Mouse (Mus musculus) testis, adult 2 months (tissue): ENCODE measurements around the gene Lingo1. TPM values are rescaled to one million over a fixed set of nuclear protein-coding genes. Genes with fewer than 3 reads are reported as not detected.
A peak's percentile ranks its signal among the peaks of the same experiment; 100 is the strongest.

Experiments
- H3K27ac ChIP-seq: fragments of 200-500 bp; 2 replicates; pipeline ENCODE4 v1.5.1; 2012; ENCODE audit warnings: low read depth, low read length; ENCODE audit not compliant: control insufficient read depth, insufficient read depth
- H3K27me3 ChIP-seq: fragments of 200-500 bp; 2 replicates; pipeline ENCODE4 v1.6.1; 2012; ENCODE audit warnings: mild to moderate bottlenecking, low read length, moderate library complexity; ENCODE audit not compliant: control insufficient read depth, insufficient read depth
- H3K36me3 ChIP-seq: fragments of 200-500 bp; 2 replicates; pipeline ENCODE4 v1.6.1; 2012; ENCODE audit warnings: mild to moderate bottlenecking, low read length; ENCODE audit not compliant: control insufficient read depth, insufficient read depth
- H3K4me1 ChIP-seq: fragments of 200-500 bp; 2 replicates; pipeline ENCODE4 v1.6.1; 2012; ENCODE audit warnings: low read length; ENCODE audit not compliant: control insufficient read depth, insufficient read depth
- H3K4me3 ChIP-seq: fragments of 200-500 bp; 2 replicates; pipeline ENCODE4 v1.5.1; 2012; ENCODE audit warnings: low read depth, mild to moderate bottlenecking, low read length, moderate library complexity, mixed read lengths; ENCODE audit not compliant: control insufficient read depth
- CTCF ChIP-seq: fragments of 200-500 bp; IDR thresholded peaks from 2 replicates; pipeline ENCODE4 v1.5.1; 2012; ENCODE audit warnings: low read depth, mild to moderate bottlenecking, inconsistent platforms, low read length, moderate library complexity; ENCODE audit not compliant: control insufficient read depth, insufficient read depth, insufficient replicate concordance
- POLR2A ChIP-seq: fragments of 200-500 bp; IDR thresholded peaks from 2 replicates; pipeline ENCODE4 v1.6.1; 2012; ENCODE audit warnings: low read depth, mild to moderate bottlenecking, inconsistent platforms, low read length, moderate library complexity; ENCODE audit not compliant: control insufficient read depth
- polyA plus RNA-seq: library from polyadenylated mRNA; depleted of rRNA; stranded (reverse); fragments of >200 nt; gene quantifications from 2 replicates; pipeline ENCODE4 v1.2.3, GENCODE M21; 2012

Lingo1 gene
- polyA plus RNA-seq, 1 experiment = 6.8 TPM

DNA sequence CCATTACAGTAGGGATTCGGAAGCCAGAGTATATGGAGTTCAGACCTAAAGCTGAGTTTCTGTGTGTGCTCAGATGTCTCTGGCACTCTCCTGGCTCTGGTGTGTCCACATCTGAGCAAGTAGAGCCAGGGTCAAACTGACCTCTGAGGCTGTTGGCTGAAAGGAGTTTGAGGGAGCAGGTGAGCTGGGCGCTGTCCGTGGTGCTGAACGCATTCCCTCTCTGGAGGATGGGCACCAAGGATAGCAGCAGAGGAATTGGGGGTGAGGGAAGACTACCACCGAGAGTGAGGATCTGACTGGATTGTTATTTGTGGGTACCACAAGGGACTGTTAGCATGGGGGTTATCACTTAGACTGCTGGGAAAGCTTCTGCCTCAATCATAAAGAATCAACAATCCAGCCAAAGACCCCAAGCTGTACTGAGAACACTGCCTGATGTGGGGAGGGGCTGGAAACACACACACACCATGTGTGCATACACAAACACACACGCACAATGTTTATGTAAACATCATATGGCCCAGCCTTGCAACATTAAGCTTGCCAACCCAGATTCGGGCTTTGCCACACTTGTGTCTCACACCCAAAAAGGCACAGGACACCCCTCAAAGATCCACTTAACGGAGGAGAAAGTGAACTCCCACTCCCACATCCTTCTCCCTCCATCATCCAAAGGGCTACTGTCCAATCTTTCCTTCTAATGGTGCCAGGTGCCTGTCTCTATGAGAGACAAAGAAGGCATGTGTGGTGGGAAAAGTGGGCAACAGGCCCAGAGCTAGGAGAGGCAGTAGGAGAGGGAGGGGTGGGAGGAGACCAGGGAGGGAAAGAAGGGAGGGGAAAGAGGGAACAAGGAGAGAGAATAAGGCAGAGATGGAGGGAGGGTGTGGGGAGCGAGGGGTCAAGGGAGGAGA lies 57.8 kb downstream of the Lingo1 start:
- H3K27me3 ChIP-seq = no peaks in the 10 kb centered on the region
- no peak for TF ChIP-seq POLR2A
- no peak for TF ChIP-seq CTCF
- no peak overlapping the region for H3K4me3 ChIP-seq

DNA sequence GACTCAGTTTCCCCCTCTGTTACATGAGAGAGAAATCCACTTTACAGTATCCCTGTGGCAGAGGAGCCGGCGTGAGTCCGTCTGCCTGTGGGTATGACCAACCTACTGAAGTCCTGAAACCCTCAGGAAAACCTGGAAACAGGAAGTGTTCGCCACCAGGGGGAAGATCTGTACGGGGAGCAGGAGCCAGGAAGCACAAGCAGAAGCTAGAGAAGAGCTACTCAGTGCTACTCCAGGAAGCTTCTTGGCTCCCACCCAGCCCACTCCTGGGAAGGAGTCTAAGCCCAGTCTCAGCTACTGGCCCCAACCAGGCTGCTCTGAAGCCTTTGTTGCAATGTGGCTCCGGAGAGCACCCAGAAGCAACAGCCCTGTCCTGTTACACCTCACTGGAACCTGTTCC lies 61.9 kb downstream of the Lingo1 start:
- no peaks in the 10 kb centered on the region for H3K4me1 ChIP-seq
- TF ChIP-seq POLR2A = no peak
- no peak for TF ChIP-seq CTCF

More for the DNA sequence above, 57.8 kb downstream of the Lingo1 start:
- Histone ChIP-seq H3K36me3 (no peaks in the 10 kb centered on the region), H3K4me1 (no peaks in the 10 kb centered on the region), H3K27ac (no peak overlapping the region)

DNA sequence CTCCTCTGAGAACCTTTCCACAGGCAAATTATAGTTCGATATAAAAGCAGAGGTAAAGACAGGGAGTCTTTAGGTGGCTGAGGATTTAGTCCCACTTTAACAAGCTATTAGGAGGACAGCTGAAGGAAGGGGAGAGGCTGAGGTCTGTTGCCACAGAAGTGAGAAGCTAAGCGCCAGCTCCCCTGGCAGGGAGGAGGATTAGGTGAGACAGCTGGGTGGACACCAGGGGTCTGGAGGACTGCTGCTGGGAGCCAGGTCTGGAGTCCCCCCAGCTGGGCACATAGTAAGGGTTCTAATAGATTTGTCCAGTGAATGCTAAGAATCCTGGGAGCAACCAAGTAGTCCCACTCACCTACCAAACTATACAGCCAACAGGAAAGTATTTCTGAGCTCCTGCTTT lies 65.3 kb downstream of the Lingo1 start:
- Histone ChIP-seq H3K27me3 (no peaks in the 10 kb centered on the region), H3K36me3 (no peaks in the 10 kb centered on the region), H3K4me1 (no peaks in the 10 kb centered on the region), H3K27ac (no peak overlapping the region), H3K4me3 (no peak overlapping the region)
- TF ChIP-seq CTCF (no peak), POLR2A (no peak)

More for the DNA sequence above, 61.9 kb downstream of the Lingo1 start:
- H3K27me3 ChIP-seq = no peaks in the 10 kb centered on the region
- no peak overlapping the region for H3K27ac ChIP-seq
- no peaks in the 10 kb centered on the region for H3K36me3 ChIP-seq
- no peak overlapping the region for H3K4me3 ChIP-seq

DNA sequence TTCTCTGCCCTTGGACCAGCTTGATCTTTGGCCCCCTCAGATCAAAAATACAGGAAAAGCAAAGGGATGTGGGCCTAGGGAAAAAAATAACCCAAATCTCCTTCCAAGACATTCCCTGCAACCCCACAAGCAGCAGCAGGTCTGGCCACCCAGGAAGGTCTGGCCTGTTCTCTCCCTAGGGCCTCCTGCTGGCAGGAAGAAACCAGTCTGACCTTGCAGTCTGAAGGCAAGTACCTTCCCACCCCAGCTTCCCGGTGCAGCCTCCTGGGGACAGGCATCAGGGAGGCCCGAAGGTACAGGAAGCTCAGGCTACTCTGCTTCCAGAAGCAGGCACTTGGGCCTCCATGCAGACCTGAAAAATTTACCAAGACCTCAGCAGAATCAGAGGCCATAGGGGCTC lies 67.1 kb downstream of the Lingo1 start:
- no peaks in the 10 kb centered on the region for H3K27me3 ChIP-seq
- H3K36me3 ChIP-seq = no peaks in the 10 kb centered on the region
- TF ChIP-seq POLR2A (no peak), CTCF (no peak)

DNA sequence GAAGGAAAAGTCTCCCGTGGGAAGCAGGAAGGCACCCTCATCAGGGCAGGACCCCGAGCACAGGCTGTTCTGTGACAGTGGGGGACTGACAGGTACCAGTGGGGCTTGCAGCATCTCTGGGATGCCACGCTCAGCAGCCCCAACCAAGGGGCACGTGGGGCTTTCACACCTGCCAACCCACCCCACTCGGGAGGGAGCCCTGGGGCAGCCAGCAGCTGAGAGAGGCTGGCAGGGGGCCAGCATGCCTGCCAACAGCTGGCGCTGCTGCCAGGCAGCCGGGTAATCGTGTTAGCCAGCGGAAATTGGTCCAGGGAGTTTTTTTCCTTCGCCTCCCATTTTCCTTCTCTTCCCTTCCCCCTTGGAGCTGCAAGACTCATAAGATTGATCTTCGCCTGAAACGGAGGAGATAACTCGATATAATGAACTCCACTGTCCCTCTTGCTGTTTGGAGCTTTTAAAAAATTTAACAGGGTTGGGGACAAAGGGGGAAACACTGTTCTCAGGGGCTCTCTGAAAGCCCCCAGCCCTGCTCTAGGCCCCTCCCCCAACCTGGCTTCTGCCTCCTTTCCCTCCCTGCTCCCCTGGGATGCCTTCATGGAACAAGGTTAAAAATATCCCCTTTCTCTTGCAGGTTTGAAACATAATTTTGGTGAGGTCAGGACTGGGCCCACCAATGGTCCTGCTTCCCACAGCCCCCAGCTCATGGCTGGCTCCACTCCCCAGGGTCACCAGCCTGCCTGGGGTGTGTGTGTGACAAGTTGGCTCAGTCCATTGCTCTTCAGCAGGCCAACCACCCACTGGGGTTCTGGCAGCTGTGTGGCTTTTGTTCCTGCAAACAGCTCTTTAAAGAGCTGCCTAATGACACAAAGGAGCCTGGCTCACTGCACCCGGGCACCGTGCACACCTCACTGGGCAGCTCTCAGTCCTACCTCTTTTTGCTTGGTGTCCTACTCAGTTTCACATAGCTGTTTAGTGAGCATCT lies 68.3 kb downstream of the Lingo1 start:
- TF ChIP-seq POLR2A = no peak
- no peak for TF ChIP-seq CTCF
- H3K27ac ChIP-seq = no peak overlapping the region
- no peaks in the 10 kb centered on the region for H3K36me3 ChIP-seq
- no peaks in the 10 kb centered on the region for H3K4me1 ChIP-seq
- H3K27me3 ChIP-seq = no peaks in the 10 kb centered on the region
- no peak overlapping the region for H3K4me3 ChIP-seq

More for the DNA sequence above, 67.1 kb downstream of the Lingo1 start:
- Histone ChIP-seq H3K4me1 (no peaks in the 10 kb centered on the region), H3K4me3 (no peak overlapping the region), H3K27ac (no peak overlapping the region)

DNA sequence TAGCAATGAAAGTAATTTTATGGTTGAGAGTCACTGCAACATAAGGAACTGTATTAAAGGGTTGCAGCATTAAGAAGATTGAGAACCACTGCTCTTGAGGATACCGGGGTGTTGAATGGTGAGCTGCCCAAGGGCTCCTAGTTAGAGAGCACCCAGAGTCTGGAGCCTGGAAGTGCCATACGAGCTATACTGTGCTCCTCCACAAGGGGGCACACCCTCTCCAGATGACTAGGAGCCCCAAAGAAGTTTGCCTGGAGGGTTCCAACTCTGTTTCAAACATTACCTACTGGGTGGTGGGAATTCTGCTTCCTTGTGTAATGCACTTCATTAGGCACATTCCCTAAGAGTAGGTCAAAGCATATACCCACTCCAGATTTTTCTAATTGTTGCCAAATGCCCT lies 70.5 kb downstream of the Lingo1 start:
- peak; percentile 43; the same call in 1 of the 2 replicates for TF ChIP-seq CTCF
- no peak for TF ChIP-seq POLR2A
- Histone ChIP-seq H3K4me1 (no peaks in the 10 kb centered on the region), H3K36me3 (no peaks in the 10 kb centered on the region), H3K27me3 (no peaks in the 10 kb centered on the region), H3K27ac (no peak overlapping the region), H3K4me3 (no peak overlapping the region)
